Mouse (Mus musculus): ENCODE results near the gene Lrig2.

The Lrig2 gene

GRCm38 (mm10) chr3:104378228-104378627 lies 133.5 kb downstream of the Lrig2 start:
- DNase-seq (ENCODE audit: low read depth in 2 of 2, low spot score in 2 of 2): no peak

DNA sequence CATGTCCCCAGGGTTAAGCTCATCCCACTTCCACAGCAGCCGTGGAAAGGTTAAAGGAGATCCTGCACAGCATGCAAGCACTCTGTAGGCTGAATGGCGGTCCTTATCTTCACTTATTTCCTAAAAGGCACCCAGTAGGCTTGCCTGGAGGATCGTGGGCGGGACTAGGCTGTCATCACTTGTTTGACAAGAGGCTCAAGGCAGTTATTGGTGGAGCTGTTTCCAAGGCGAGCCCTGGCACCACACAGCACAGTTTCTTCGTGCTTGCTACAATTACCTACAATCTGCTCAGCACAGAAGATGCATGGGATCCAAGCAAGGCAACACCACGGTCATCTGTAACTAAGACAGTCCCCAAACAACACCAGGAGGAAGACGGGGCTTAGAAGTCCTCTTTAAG lies 137.8 kb downstream of the Lrig2 start:
- no peak for DNase-seq (ENCODE audit: low read depth in 2 of 2, low spot score in 2 of 2)

- no peak for DNase-seq (ENCODE audit: low read depth in 2 of 2, low spot score in 2 of 2)
Measured at GRCm38 (mm10) chr3:104372374-104372773, 139.3 kb downstream of the Lrig2 start.

GRCm38 (mm10) chr3:104367912-104368311 lies 143.8 kb downstream of the Lrig2 start:
- DNase-seq (ENCODE audit: low read depth in 2 of 2, low spot score in 2 of 2): no peak

DNA sequence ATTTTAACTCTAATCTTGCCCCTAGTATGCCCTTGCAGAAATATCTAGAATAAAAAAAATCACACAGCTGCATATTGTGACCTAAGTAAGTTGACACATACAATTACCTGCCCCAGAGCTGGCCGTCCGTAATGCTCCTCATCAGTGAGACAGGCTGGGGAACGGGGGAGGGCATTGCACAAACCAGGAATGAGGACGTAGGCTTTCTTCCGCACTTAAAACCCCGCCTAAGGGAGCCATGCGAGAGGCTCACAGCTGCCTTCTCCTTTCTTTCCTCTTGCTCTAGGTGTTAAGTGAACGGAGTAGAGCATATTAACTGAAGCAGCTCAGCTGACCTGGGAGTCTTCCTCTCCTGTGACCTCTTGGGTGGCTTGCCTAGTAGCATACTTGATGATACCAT lies 149.9 kb downstream of the Lrig2 start:
- DNase-seq (ENCODE audit: low read depth in 2 of 2, low spot score in 2 of 2): no peak

- DNase-seq (ENCODE audit: low read depth in 2 of 2, low spot score in 2 of 2): no peak
Measured at GRCm38 (mm10) chr3:104360325-104360724, 151.4 kb downstream of the Lrig2 start.

GRCm38 (mm10) chr3:104359225-104360135 lies 152.2 kb downstream of the Lrig2 start:
- DNase-seq (ENCODE audit: low read depth in 2 of 2, low spot score in 2 of 2): no peak

- DNase-seq (ENCODE audit: low read depth in 2 of 2, low spot score in 2 of 2): no peak
Measured at GRCm38 (mm10) chr3:104358747-104359146, 153.0 kb downstream of the Lrig2 start.

DNA sequence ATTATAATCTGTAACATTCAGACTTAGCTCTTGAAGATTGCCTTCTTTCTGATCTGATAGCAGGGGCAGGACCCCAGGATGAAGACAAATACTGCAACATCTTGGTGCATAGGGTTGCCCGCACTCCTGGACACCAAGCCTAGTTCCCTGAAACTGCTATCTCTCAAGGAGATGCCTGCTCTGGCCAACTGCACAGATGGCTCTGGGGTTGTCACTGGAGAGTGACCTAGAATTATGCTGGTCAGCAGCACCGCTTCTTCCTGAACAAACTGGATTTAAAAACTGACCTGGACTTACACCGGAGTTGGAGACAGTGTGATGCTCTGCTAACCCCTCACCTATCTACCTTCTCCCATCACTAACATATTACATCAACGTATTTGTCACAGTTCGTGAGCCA lies 155.6 kb downstream of the Lrig2 start:
- DNase-seq (ENCODE audit: low read depth in 2 of 2, low spot score in 2 of 2): no peak

DNA sequence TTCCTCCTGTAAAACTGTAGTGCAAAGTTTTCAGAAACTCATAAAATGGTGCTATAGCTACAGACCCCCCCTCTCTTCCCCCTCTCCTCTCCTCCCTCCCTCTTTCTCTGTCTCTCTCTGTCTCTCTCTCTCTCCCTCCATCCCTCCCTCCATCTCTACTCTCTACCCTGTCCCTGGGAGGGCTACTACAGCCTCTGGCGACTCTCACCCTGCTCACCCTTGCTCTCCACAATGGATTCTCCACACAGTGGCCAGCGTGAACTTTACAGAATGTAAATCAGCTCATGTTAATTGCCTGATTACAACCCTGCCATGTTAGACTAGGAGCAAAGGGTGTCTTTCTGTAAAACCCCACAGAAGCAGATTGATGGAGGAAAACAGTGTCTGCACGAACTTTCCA lies 157.8 kb downstream of the Lrig2 start:
- no peak for DNase-seq (ENCODE audit: low read depth in 2 of 2, low spot score in 2 of 2)

DNA sequence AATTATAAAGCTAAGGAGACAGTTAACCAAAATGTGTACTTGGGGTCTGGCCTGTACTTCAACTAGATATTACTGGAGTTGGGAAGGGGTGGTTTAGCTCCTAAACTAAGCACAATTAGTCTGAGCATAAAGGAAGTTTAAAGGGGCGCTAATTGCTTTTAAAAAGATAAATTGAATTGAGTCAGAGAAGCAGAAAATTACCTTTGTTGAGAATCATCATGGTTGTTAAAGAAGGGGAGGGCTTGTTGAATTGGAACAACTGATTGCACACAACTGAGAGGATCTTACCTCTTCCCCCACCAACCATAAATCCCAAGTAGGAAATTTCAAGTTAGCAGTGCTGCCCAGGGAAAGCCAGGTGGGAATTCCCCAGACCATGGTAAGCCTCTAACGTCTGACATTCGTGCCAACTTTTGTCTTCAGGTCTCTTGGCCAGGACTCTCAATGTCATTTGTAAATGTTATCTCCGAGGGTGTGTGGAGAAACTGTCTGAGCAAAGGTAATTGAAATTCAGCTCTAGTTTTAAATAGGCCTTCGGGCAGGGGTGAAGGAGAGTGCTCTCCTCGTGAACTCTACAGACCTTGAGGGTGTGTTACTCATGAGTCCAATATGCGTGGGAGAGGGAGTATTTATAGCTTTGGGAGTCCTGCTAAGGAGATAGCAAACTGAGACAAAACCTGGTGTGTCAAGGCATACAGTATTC lies 159.2 kb downstream of the Lrig2 start:
- DNase-seq (ENCODE audit: low read depth in 2 of 2, low spot score in 2 of 2): no peak

- no peak for DNase-seq (ENCODE audit: low read depth in 2 of 2, low spot score in 2 of 2)
Measured at GRCm38 (mm10) chr3:104350253-104350945, 161.3 kb downstream of the Lrig2 start.

DNA sequence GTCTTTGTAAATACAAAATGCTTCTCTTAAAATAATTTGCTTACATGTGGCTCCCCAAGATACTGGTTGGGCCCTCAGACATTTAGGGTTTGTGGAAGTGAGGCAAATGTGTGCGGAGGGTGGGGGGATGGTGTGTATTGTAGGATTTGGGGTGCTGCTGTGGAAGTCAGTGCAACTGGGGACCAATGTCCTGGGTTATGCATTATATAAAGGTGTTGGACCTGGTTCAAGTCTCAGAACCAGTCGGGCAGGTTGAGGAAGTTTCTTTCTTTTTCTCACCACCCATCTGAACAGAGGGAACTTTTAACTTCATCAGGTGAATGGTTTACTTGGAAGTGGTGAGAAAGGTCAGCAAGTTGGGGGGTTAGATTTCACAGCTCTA lies 161.9 kb downstream of the Lrig2 start:
- DNase-seq (ENCODE audit: low read depth in 2 of 2, low spot score in 2 of 2): no peak

DNA sequence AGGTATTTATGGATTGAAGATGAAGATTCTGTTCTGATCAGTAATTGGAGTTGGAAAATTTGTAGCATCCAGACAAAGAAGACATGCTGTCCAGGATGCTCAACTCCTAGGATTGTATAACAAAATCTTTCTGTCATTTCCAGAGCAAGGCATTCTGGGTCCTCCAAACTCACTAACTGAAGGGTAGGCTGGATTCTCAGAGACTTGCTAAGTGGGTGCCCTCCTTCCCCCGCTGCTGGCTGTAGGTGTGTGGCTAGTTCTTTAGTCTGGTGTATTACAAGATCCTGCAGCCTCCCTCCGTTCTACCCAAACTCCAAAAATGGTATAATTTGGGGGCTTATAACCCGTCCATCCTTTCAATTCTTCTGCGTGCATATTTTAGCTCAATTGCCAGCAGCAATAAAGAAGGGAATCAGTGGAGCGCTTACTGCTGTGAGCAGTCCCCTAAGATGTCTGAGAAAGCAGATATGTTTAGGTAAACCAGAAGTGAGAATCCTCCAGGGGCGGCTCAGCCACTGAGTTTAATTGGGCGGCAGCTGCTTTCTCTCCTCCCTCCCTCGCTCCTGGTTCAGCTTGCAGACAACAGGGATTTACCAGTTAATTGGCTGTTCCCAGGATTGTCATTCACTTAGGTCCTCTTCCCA lies 162.4 kb downstream of the Lrig2 start:
- DNase-seq (ENCODE audit: low read depth in 2 of 2, low spot score in 2 of 2): no peak
